Mouse (Mus musculus) cerebellum, adult 11-12 months (tissue): ENCODE results near the gene Rgs4.

Experiments used
- DNase-seq: peaks from one replicate; pipeline ENCODE4 v3.0.0; 2022

The Rgs4 gene

DNA sequence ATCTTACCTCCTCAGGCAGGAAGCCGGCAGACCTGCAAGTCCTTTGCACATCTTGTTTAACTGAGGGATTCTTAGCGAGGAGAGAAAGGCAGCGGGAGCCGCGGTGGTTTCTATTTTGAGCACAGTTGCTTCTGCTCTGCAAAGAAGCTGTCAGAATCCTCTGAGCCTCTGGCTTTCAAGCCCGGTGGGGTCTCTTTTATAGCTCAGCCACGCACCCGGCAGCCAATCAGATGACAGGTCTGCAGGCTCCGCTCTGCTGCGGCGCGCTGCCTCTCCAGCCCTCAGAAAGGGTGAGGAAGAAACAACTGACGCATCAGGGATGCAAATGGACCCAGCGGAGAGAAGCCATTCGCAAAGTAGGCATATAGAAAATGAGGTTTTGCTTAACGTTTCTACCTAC lies at the start of gene Rgs4:
TSS of gene Rgs4 (minus strand) at position 170 of the 400 bp plus-strand sequence.
- DNase-seq = peak; percentile 39

DNA sequence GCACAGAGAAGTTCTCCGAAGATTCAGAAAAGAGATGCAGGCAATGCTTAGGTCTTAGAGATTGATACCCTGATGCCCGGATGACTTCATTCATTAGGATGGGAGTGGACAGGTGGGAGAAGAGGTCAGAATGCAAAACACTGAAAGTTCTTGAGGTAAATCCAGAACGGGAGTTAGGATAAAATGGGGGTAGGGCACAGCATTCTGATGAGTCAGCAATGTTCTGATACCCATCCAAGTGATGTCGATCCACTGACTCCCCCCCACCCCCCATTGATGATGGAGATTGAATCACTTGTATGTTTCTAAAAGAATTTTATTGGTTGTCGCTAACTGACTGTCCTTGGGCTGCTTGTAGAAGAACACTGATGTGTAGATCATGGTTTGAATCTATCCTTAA lies 45.0 kb upstream of the Rgs4 start:
- no peak for DNase-seq

DNA sequence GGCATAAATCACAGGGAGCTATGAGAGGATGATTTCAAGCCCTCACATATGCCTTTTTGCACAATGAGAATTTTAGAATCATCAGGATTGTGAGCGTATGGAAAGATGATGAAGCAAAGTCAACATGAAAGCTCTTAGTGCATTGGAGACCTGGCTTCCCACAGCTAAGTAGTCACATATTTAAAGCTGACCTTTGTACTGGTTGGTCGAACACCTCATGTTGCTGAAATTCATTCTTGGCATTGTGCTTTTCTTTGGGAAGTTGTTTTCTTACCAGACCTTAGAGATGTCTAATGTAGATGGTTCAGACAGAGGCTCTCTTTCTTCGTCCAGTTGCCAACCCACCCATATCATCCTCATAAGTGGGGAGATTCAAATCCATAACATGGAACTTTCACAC lies 38.5 kb upstream of the Rgs4 start:
- no peak for DNase-seq

DNA sequence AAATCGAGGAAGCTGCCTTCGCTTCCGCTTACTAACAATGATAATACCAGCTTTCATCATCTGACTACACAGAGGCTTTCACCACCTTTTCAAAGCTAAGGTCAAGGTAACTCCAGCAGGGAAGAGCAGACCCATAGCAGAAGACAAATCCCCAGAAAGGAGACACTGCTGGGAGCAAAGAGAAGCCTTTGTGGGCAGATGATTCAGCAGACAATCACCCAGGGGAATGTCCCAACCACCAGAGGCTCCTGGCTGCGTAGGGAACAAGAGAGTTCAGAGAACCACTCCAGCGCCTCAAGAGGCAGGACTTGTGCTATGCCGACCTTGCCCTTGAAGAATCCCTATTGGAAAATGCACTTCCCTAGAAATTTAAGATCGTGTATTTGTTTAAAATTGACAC lies 29.1 kb upstream of the Rgs4 start:
- no peak for DNase-seq

DNA sequence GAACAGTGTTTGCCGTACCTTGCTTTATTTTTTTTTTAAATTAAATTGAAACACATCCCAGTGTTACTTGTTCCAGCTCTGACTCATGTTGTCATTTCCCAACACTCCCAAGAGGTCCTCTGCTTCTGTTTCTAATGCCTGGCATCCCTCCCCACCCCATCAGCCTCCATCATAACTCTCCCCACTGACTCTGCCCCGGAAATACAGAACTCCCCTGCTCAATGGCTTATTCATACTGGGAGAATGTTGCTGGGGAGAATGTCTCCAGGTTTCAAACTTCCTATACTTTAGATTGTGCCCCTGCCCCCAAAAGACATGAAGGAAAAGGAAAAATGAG lies 17.1 kb upstream of the Rgs4 start:
- DNase-seq = no peak

DNA sequence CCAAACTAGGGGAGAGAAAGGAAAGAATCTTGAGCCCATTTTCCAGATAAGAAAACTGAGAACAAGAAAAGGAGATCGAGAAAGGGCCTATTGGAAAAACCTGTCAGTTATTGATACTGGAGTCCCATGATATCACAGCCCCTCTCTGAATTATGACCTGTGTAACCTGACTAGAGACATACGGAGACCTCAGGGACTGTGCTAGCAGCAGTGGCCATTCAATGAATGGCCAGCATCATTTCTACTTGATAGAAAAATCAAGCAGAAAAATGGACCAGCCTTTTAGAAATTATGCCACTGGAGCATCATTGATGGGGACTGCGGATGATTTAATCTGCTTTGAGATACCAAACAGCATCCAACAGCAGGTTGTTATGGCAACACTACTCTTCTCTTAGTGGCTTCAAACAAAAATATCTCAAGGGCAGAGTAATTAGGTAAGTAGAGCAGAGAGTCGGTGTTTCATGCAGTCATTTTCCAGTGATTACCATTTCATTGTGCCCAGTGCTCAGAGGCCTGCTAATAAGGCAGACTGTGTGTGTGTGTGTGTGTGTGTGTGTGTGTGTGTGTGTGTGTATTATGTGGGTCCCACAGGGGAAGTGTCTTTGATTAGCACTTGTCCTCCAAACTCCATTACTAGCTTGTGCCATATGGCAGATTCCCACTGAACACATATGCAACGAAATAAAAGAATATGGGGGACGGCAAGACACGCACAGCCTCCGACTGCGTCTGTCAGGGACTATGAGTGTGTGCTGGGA lies 16.6 kb upstream of the Rgs4 start:
- no peak for DNase-seq

DNA sequence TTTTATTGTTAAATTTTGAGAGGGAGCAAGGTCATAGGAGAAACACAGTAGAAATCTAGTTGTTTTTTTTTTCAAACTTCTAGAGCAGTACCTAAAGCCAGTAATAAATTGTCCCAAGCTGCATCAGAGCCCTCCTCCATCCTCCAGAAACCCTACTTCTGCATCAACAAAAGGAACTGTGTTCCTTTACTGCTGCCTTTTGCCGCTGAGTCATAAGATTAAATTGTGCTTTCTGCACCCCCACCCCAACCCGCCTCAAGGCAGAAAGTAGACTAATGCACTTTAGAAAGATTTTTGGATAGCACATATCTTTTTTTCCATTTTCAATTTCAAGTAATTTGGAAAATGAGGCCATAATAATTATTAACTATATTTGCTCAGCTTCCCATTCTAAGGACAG lies 15.1 kb upstream of the Rgs4 start:
- no peak for DNase-seq

DNA sequence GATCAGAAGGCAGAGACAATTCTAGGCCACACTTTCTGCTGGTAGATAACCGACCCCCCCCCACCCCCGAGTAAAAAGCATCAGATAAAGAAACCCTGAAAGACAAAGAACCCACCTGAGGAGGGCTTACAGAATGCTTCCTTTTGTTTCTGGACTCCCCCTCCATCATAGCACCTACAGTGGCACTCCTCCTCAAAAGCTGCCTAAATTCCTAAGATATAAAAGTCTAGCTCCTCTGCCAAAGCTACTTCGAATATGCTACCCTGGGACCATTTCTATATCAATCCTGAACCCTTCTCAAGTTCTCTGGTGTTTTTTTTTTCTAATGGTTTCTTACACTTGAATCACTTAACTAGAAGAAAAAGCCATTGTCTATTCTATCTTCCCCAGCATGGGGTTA lies 9.1 kb upstream of the Rgs4 start:
- DNase-seq = no peak

DNA sequence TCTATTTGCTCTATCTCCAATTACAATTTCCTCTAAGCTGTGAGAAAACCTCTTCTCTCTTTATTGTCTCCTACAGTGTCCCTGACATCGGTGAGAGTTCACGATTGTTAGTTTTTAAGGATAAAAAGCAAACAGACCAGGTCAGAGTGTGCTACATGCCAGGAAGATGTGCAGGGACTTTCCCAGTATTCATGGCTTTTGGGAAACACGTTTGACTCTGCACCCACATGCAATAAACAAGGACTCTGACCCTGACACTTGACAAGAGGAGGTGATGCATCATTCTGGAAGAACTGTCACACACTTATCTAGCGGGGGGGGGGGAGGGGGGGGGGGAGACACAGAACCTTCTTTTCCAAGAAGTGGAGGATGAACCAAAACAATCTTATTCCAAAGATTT lies 5.0 kb upstream of the Rgs4 start:
- no peak for DNase-seq

DNA sequence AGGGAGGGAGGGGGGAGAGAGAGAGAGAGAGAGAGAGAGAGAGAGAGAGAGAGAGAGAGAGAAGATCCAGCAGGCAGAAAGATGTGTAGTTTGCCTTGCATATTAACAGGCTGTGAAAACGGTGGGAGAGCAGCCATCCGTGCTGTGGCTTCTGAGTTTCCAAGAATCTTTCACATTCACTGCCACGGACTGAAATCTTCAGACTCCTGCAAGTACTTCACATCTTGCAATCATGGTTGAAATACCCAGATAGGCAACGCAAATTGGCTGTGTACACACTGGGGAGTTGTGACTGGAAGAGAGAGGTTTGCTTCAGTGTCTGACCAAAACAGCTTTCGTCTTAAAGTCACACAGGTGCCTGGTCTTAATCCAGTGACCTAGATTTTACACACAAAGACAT lies 997 bp upstream of the Rgs4 start:
- DNase-seq = no peak

DNA sequence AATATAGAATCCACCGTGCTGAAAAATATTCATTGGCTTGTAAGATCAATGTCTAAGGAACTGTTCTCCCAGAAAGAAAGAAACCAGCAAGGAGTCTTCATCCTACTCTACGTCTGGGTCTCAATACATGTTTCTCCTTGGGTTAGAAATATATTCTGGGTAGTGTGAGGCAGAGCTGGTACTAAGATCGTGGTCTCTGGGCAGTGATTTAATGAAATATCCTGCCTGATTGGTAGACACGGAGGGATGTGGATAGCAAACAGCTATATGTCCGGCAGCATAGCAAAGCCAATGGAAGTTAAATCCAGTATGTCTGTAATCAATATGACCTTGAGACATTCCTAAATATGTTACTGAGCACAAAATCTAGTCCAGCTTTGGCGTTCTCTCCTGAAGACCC lies 460 bp upstream of the Rgs4 start:
- no peak for DNase-seq

DNA sequence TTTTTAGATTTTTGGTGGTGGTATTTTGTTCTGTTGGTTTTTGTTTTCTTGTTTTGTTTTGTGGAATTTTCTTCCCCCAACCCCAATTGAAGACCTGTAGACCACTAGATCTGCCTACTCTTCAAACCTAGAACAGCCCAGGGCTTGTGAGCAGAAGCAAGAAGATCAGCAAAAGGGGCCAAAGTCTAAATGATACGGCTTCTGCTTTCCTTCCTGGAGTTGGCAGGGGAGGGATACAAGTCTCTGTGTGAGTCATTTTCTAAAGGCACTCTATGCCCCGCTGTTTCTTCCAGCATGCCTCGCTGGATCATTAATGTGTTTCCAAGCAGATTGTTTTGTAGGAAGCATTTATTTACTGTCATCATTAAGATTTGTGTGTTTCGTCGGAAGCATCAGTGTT lies 6.3 kb downstream of the Rgs4 start:
- DNase-seq = no peak

DNA sequence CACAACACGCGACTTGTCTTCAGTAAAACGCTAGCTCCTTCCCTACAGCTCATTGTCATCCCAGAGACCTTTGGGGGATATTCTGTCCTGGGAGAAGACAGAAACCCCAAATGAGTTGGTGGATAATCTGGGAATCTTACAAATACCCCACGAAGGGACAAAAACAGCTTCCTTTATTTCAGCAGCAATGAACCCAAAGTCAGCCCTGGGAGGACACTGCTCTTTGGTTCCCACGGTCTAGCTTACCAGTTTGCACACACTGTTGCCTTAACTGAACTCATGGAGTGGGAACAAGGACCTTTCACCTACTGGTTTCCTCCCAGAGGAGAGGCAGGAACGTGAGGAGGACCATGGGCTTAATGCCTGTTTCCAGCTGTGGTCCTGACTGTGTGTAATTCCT lies 10.2 kb downstream of the Rgs4 start:
- no peak for DNase-seq

DNA sequence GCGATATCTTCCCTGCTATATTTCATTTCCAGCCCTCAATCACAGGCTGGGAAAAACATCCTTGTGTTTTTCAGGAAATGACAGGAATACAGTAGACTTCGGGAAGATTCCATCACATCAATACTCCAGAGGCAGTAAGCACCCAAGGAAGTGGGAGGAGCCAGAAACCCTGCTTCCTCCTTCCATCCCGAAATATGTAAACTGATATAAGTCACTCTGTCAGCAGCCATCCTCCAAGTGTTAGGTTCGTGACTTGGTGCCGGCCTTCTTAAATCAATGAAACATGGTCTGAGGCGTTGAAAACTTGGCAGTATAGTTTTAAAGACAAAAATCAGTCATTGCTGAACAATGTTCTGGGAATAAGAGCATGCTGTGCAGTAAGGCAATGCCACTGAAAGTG lies 11.3 kb downstream of the Rgs4 start:
- no peak for DNase-seq

DNA sequence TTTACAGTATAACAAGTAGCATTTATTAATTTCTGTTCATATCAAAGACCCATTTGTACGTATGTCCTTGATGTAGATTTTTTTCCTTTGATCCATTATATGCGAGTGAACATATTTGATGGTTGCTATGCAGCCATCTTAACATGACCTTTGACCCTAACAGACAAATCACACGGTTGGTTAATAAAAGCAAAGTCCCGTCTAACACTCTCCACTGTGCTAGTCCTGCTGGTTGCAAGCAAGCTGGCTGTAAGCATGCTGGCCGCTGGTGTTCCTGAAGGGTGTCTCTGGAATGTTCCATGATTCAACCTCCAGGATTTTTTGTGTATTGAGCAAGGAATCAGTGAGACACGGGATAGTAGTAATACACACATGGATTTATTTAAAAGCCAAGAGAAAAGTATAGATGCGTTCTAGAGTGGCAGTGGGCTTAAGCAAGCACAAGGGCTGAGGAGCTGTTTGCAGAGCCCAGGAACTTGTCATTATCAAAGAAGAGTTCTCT lies 16.8 kb downstream of the Rgs4 start:
- DNase-seq = no peak

DNA sequence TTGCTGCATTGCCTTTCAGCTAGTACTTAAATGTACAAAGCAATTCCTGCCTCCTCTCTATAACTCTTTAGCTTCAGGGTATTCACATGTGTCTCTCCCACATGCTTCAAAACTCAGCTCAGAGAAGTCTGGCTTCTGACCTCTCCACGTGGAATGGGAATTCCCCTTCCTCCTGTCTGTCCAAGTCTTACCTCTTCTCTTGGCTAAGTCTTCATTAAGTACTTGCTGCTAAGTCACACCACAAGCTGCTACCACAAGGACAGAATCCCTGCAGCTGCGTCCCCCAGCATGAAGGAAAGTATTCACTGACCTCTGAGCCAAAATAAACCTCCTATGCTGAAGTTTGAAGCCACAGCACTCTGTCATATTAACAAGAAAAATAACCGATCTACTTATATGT lies 21.1 kb downstream of the Rgs4 start:
- no peak for DNase-seq

DNA sequence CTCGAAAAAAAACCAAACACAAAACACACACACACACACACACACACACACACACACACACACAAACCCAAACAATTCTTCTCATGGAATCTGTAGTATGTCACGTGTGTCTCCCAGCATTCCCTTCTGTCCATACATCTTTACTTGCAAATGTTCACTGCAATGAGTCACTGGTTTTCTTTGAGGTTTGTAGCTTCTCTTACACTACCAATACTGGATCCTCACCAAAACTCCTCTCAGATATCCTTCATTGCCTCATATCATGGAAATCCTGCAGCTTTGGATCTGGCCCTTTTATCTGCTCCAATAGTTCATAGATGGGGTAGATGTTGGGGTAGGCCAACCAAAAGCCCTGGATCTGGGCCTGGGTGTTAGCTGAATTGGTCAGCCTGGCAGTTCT lies 25.6 kb downstream of the Rgs4 start:
- no peak for DNase-seq

DNA sequence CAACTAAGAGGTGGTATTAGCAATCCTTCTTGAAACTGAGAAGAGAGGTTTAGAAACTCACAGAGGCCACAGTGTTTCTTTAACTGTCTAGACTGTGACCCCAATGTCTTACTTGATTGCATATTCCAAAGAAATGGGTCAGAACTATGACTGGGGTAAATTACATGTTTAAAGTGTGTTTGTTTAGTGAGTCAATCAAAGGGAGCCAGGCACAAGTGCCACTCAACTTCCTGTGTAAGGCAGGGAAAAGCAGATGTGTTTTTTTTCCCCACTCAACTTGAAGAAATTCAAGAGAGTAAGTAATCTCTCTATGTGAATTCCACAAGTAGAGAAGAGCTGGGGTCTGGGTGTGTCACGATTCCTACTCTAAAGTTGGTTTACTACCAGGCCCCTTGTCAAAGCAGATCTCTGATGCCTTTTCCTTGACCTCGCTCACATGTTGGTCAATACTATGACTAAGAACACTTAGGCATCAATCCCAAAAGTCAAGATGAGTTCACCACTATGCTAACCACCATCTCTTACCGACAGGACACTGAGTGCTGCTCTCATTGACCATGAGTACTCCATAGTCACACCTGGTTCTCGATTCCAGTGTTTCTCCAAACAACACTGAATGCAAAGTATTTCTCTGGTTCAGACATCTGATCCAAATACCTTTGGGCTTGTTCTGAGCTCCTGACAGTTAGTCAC lies 42.9 kb downstream of the Rgs4 start:
- DNase-seq = no peak

DNA sequence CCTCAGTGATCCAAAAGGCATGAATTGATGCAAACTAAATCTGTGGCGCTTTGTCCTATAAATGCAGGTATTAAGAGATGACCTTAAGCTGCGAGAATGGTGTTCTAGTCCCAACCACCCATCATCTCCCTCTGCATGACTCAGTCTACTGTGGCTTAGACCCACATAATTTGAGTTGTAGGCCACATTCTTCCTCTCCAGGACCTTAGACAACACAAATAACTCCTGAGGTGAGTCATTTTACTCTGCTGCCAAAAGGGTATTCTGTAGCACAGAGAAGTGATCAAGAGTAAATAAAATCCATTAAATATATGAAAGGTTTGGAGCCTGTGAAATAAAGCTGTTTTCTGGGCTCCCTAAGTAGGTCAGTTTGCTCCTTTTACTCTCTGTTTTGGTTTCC lies 48.3 kb downstream of the Rgs4 start:
- no peak for DNase-seq

DNA sequence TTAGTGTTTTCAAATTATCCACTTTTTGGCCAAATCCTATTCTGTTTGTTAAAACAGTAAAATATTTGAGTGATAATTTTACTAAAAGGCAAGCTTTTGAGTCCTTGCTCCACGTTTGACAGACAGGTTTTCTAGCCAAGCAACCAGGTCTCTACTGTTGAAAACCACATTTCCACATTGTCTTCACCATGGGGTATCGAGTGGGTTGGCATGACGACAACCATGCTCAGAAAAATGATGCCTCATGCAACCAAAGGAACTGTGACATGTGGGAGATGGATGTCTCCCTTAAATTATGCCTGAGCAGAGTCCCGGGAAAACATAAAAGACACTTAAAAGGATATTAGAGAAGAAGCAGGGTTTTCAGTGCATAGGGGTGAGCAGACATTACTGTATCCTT lies 50.2 kb downstream of the Rgs4 start:
- DNase-seq = no peak

DNA sequence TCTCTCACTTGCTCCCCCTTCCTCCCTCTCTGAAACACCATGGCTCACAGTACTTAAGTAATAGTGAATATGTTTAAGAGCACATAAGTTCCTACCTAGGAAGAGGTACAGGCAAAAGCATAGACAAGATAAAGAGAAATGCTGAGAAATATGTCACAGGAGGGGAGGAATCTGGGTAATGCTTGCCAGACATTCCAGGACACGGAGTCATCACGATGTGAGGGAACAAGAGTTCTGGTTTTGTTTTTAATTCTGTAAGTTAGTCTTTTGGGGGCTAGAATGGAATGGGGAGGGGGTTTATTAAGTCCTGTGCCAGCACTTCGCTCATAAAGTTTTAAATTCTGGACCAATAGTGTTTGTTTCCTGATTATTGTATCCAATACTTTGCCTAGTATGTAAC lies 52.1 kb downstream of the Rgs4 start:
- DNase-seq = no peak

DNA sequence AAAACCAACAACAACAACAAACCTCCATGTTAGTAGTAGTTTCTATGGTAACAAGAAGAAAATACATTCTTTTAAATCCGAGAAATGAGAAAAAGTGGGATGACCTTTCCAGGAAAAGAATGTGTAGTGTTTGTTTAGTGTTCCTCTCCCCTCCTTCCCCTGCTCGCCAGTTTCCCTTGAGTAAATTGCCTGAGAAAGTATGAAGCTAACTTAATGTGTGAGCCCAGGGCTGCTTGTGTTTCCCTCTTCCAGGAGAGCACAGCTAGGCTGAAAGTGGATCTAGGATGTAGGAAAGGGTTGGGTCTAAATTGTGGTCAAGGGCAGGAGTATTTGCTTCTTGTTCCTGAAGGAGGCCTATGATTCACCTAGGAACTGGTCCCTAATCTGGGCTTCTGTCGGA lies 53.9 kb downstream of the Rgs4 start:
- no peak for DNase-seq

DNA sequence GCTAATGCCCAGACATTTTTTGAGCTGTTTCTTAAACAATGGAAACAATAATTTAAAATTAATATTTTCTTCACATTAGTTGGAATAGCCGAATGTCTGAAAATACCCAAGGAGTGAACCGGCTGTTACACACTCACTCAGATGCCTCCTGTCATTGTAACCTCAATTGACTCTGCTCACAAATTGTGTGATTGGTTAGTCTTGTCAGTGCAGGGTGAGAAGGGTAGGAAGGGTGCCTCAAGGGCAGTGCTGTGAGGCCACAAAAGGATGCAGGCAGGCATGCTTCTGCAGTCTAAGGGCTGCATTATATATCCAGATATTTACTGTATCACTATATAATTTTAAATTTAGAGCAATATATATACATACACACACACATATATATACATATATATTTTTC lies 54.4 kb downstream of the Rgs4 start:
- DNase-seq = no peak
